Mouse (Mus musculus): Measurements from ENCODE around the gene 3110082I17Rik. TPM values are rescaled to one million over a fixed set of nuclear protein-coding genes. Genes with fewer than 3 reads are reported as not detected.

Gene 3110082I17Rik
- polyA plus RNA-seq, 2 experiments: 11.2 to 11.6 TPM

DNA sequence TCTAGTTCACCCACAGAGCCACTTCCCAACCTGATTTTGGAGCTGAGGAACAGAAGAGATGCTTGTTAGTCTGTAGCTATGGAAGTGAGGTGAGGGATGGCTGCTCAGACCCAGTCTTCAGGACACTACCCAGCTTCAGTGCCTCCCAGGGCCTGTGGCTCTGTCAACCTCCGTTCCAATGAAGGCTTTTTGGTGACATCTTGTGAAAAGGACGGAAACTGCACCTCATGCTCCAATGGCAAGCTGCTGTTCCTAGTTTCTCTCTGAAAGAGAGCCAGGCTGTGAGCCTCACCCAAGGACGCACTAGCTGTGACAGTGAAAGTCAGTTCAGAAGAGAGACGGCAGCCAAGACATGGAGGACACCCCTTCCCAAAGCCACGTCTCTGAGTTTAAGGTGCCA lies 7.7 kb upstream of the 3110082I17Rik start:
- WGBS (ENCODE audit: insufficient replicate concordance): 52% methylated on average over 5 of the region's 5 CpGs
- no peak for ATAC-seq (ENCODE audit: insufficient read depth)
- peak; percentile 48; the same call in 1 of the 2 replicates for TF ChIP-seq CTCF (IDR thresholded peaks at IDR 0.05; ENCODE audit: low read depth)
- TF ChIP-seq EP300 (IDR thresholded peaks at IDR 0.05; ENCODE audit: low read depth): no peak

DNA sequence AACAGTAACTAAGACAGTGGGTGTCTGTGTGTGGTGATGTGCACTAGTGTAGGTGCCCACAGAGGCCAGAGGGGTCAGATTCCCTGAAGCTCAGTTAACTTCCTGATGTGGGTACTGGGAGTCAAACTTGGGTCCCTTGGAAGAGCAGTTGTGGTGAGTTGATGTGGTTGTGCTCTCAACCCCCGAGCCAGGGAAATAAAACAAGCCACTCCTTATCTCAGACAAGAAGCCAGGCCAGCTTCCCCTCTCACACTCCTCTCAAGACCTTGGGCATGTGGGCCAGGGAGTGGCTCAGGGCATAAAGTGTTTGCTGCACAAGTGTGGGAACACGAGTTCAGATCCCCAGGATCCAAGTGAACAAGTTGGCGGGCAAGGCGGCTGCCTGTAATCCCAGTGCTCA lies 6.5 kb upstream of the 3110082I17Rik start:
- H3K27me3 ChIP-seq (ENCODE audit: control insufficient read depth, insufficient read depth, low read length): no peaks in the 10 kb centered on the region
- WGBS (ENCODE audit: insufficient replicate concordance): 46% methylated on average over 4 of the region's 4 CpGs

More for the DNA sequence above, 7.7 kb upstream of the 3110082I17Rik start:
- Histone ChIP-seq H3K4me2 (ENCODE audit: low read depth) (no peak overlapping the region), H3K9me3 (ENCODE audit: control insufficient read depth, low read length) (no peaks in the 10 kb centered on the region), H3K27me3 (ENCODE audit: control insufficient read depth, insufficient read depth, low read length) (no peaks in the 10 kb centered on the region), H3K9ac (replicated peaks) (no peak overlapping the region), H3K4me3 (ENCODE audit: insufficient read depth in 1 of 2, low read depth in 2 of 2, low read length in 2 of 2) (no peak overlapping the region), H3K36me3 (replicated peaks; ENCODE audit: control insufficient read depth, insufficient read depth, low read depth) (peaks cover 6% of the 10 kb centered on the region), H3K27ac (no peak overlapping the region), H3K4me1 (replicated peaks; ENCODE audit: control insufficient read depth in 2 of 2, insufficient read depth in 2 of 2, low read length in 1 of 2) (0 out of 4 replicates have a peak, but pooled peaks cover 0 to 2% of the 10 kb centered on the region in 2 experiments)
- DNase-seq (ENCODE audit: low read depth in 3 of 3, low spot score in 3 of 3): no peak

DNA sequence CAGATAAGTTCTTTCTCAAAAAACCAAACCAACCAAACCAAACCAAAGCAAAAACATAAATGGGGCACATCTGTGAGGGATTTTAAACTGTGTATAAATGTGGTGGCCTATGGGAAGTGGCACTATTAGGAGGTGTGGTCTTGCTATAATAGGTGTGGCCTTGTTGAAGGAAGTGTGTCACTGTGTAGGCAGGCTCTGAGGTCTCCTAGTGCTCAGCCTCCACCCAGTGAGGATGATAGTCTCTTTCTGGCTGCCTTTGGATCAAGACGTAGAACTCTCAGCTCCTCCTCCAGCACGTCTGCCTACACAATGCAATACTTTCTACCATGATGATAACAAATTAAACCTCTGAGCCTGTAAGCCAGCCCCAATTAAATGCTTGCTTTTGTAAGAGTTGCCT lies 6.0 kb upstream of the 3110082I17Rik start:
- no peaks in the 10 kb centered on the region for H3K27me3 ChIP-seq (ENCODE audit: control insufficient read depth, insufficient read depth, low read length)
- H3K4me3 ChIP-seq (ENCODE audit: insufficient read depth in 1 of 2, low read depth in 2 of 2, low read length in 2 of 2): no peak overlapping the region
- no peak for DNase-seq (ENCODE audit: low read depth in 3 of 3, low spot score in 3 of 3)
- H3K4me1 ChIP-seq (replicated peaks; ENCODE audit: control insufficient read depth in 2 of 2, insufficient read depth in 2 of 2, low read length in 1 of 2): 0 out of 4 replicates have a peak, but pooled peaks cover 0 to 2% of the 10 kb centered on the region in 2 experiments
- TF ChIP-seq CTCF (IDR thresholded peaks at IDR 0.05; ENCODE audit: low read depth) (no peak), EP300 (IDR thresholded peaks at IDR 0.05; ENCODE audit: low read depth) (no peak)
- no peak overlapping the region for H3K9ac ChIP-seq (replicated peaks)
- no peak overlapping the region for H3K27ac ChIP-seq
- H3K9me3 ChIP-seq (ENCODE audit: control insufficient read depth, low read length): no peaks in the 10 kb centered on the region
- H3K4me2 ChIP-seq (ENCODE audit: low read depth): no peak overlapping the region
- 39% methylated on average over 2 of the region's 2 CpGs for WGBS (ENCODE audit: insufficient replicate concordance)
- H3K36me3 ChIP-seq (replicated peaks; ENCODE audit: control insufficient read depth, insufficient read depth, low read depth): no peaks in the 10 kb centered on the region; the same call in 1 of the 2 replicates
- 0 out of 2 replicates have a peak, but pooled peaks have one; percentile 35 for ATAC-seq (ENCODE audit: insufficient read depth)

More for the DNA sequence above, 6.5 kb upstream of the 3110082I17Rik start:
- H3K4me3 ChIP-seq (ENCODE audit: insufficient read depth in 1 of 2, low read depth in 2 of 2, low read length in 2 of 2): no peak overlapping the region
- no peak for ATAC-seq (ENCODE audit: insufficient read depth)
- H3K4me1 ChIP-seq (replicated peaks; ENCODE audit: control insufficient read depth in 2 of 2, insufficient read depth in 2 of 2, low read length in 1 of 2): 0 out of 4 replicates have a peak, but pooled peaks cover 0 to 2% of the 10 kb centered on the region in 2 experiments
- TF ChIP-seq CTCF (IDR thresholded peaks at IDR 0.05; ENCODE audit: low read depth): no peak
- TF ChIP-seq EP300 (IDR thresholded peaks at IDR 0.05; ENCODE audit: low read depth): no peak
- no peaks in the 10 kb centered on the region; the same call in 1 of the 2 replicates for H3K36me3 ChIP-seq (replicated peaks; ENCODE audit: control insufficient read depth, insufficient read depth, low read depth)
- no peak for DNase-seq (ENCODE audit: low read depth in 3 of 3, low spot score in 3 of 3)
- no peak overlapping the region for H3K27ac ChIP-seq
- H3K4me2 ChIP-seq (ENCODE audit: low read depth): no peak overlapping the region
- H3K9ac ChIP-seq (replicated peaks): no peak overlapping the region
- H3K9me3 ChIP-seq (ENCODE audit: control insufficient read depth, low read length): no peaks in the 10 kb centered on the region

- 41% methylated on average over 4 of the region's 4 CpGs for WGBS (ENCODE audit: insufficient replicate concordance)
- TF ChIP-seq CTCF (IDR thresholded peaks at IDR 0.05; ENCODE audit: low read depth) (no peak), EP300 (IDR thresholded peaks at IDR 0.05; ENCODE audit: low read depth) (no peak)
Observed at GRCm38 (mm10) chr5:139464874-139465273, 4.5 kb upstream of the 3110082I17Rik start.

GRCm38 (mm10) chr5:139459938-139460337 lies 389 bp downstream of the 3110082I17Rik start:
- WGBS (ENCODE audit: insufficient replicate concordance): 5% methylated on average over 10 of the region's 10 CpGs
- H3K9me3 ChIP-seq (ENCODE audit: control insufficient read depth, low read length): no peaks in the 10 kb centered on the region
- peak; percentile 33; the same call in 1 of the 2 replicates for ATAC-seq (ENCODE audit: insufficient read depth)

More at GRCm38 (mm10) chr5:139464874-139465273, 4.5 kb upstream of the 3110082I17Rik start:
- Histone ChIP-seq H3K27me3 (ENCODE audit: control insufficient read depth, insufficient read depth, low read length) (no peaks in the 10 kb centered on the region), H3K4me3 (ENCODE audit: insufficient read depth in 1 of 2, low read depth in 2 of 2, low read length in 2 of 2) (no peak overlapping the region), H3K9ac (replicated peaks) (no peak overlapping the region), H3K36me3 (replicated peaks; ENCODE audit: control insufficient read depth, insufficient read depth, low read depth) (no peaks in the 10 kb centered on the region), H3K4me2 (ENCODE audit: low read depth) (no peak overlapping the region), H3K27ac (no peak overlapping the region), H3K9me3 (ENCODE audit: control insufficient read depth, low read length) (no peaks in the 10 kb centered on the region), H3K4me1 (replicated peaks; ENCODE audit: control insufficient read depth in 2 of 2, insufficient read depth in 2 of 2, low read length in 1 of 2) (peaks cover 0 to 4% of the 10 kb centered on the region in 2 experiments; a peak in 2 of 4 replicates)
- no peak for ATAC-seq (ENCODE audit: insufficient read depth)
- no peak for DNase-seq (ENCODE audit: low read depth in 3 of 3, low spot score in 3 of 3)

More at GRCm38 (mm10) chr5:139459938-139460337, 389 bp downstream of the 3110082I17Rik start:
- Histone ChIP-seq H3K27me3 (ENCODE audit: control insufficient read depth, insufficient read depth, low read length) (no peaks in the 10 kb centered on the region), H3K27ac (no peak overlapping the region), H3K4me1 (replicated peaks; ENCODE audit: control insufficient read depth in 2 of 2, insufficient read depth in 2 of 2, low read length in 1 of 2) (peaks cover 0 to 10% of the 10 kb centered on the region in 2 experiments; a peak in 3 of 4 replicates), H3K36me3 (replicated peaks; ENCODE audit: control insufficient read depth, insufficient read depth, low read depth) (no peaks in the 10 kb centered on the region), H3K4me2 (ENCODE audit: low read depth) (peak overlapping the region; percentile 81), H3K4me3 (ENCODE audit: insufficient read depth in 1 of 2, low read depth in 2 of 2, low read length in 2 of 2) (peak overlapping the region; percentile 60 to 77), H3K9ac (replicated peaks) (peak overlapping the region; percentile 43)
- TF ChIP-seq CTCF (IDR thresholded peaks at IDR 0.05; ENCODE audit: low read depth): no peak
- no peak for TF ChIP-seq EP300 (IDR thresholded peaks at IDR 0.05; ENCODE audit: low read depth)
- no peak for DNase-seq (ENCODE audit: low read depth in 3 of 3, low spot score in 3 of 3)

Data from liver, embryonic 14.5 days (tissue).